Mouse (Mus musculus) hindbrain, embryonic 10.5 days (tissue): ENCODE results near the gene Zfp362. TPM values are rescaled to one million over a fixed set of nuclear protein-coding genes. Genes with fewer than 3 reads are reported as not detected.

Experiments used
- DNase-seq: peaks from one replicate; pipeline ENCODE4 v3.0.0-alpha.2; 2017; ENCODE audit warnings: low spot score
- H3K27ac ChIP-seq: fragments of 300-500 bp; sonication (generic); 2 replicates; pipeline ENCODE4 v1.5.1; 2016; ENCODE audit warnings: mild to moderate bottlenecking, moderate library complexity
- H3K27me3 ChIP-seq: fragments of 300-500 bp; sonication (generic); 2 replicates; pipeline ENCODE4 v1.6.1; 2016; ENCODE audit warnings: mild to moderate bottlenecking; ENCODE audit not compliant: poor library complexity, insufficient read depth, severe bottlenecking
- H3K36me3 ChIP-seq: fragments of 300-500 bp; sonication (generic); 2 replicates; pipeline ENCODE4 v1.6.1; 2016; ENCODE audit warnings: mild to moderate bottlenecking, moderate library complexity
- H3K4me1 ChIP-seq: fragments of 300-500 bp; sonication (generic); replicated peaks from 2 replicates; pipeline ENCODE4 v1.6.1; 2016; ENCODE audit warnings: mild to moderate bottlenecking
- H3K4me3 ChIP-seq: fragments of 300-500 bp; sonication (generic); 2 replicates; pipeline ENCODE4 v1.5.1; 2016; ENCODE audit warnings: mild to moderate bottlenecking, moderate library complexity
- H3K9me3 ChIP-seq: fragments of 300-500 bp; sonication (generic); 2 replicates; pipeline ENCODE4 v1.6.1; 2016; ENCODE audit warnings: mild to moderate bottlenecking, moderate library complexity
- WGBS: fragments of 180-500 bp; shearing (Covaris S2); methylation state at CpG from one replicate; pipeline ENCODE4 v1.1.7; 2016; 5-methylcytosine and 5-hydroxymethylcytosine counted together
- polyA plus RNA-seq: library from polyadenylated mRNA; unstranded; fragments of >200 nt; fragmentation: Nextera tagmentation; extraction: Ambion mirVana; gene quantifications from 2 replicates; pipeline ENCODE4 v1.2.1, GENCODE M21; 2016

The Zfp362 gene
- polyA plus RNA-seq, 1 experiment from 2014 or later: 45.3 TPM

- 0 out of 2 replicates have a peak, but pooled peaks cover 2% of the 10 kb centered on the region for H3K27me3 ChIP-seq
- DNase-seq: no peak
- peaks cover 35% of the 10 kb centered on the region for H3K36me3 ChIP-seq
- H3K9me3 ChIP-seq: no peaks in the 10 kb centered on the region
- WGBS: 94% methylated on average over 13 of the region's 13 CpGs
- H3K4me1 ChIP-seq: peaks cover 32% of the 10 kb centered on the region
- no peak overlapping the region for H3K4me3 ChIP-seq
- H3K27ac ChIP-seq: peak overlapping the region; percentile 35; the same call in 1 of the 2 replicates
These were observed 36.1 kb downstream of the Zfp362 start for GRCm38 (mm10) chr4:128769569-128770355.

- Histone ChIP-seq H3K4me3 (no peak overlapping the region), H3K4me1 (peaks cover 32% of the 10 kb centered on the region), H3K27me3 (0 out of 2 replicates have a peak, but pooled peaks cover 2% of the 10 kb centered on the region), H3K36me3 (peaks cover 19% of the 10 kb centered on the region), H3K27ac (no peak overlapping the region), H3K9me3 (peaks cover 6% of the 10 kb centered on the region)
- WGBS: 85% methylated on average over 13 of the region's 13 CpGs
- no peak for DNase-seq
These were observed 37.7 kb downstream of the Zfp362 start for GRCm38 (mm10) chr4:128768120-128768519.

GRCm38 (mm10) chr4:128766929-128767328 is 38.9 kb downstream of the Zfp362 start:
- Histone ChIP-seq H3K9me3 (peaks cover 11% of the 10 kb centered on the region), H3K27me3 (0 out of 2 replicates have a peak, but pooled peaks cover 2% of the 10 kb centered on the region), H3K36me3 (peaks cover 7% of the 10 kb centered on the region), H3K4me1 (peaks cover 32% of the 10 kb centered on the region), H3K4me3 (no peak overlapping the region), H3K27ac (no peak overlapping the region)
- WGBS: 91% methylated on average over 20 of the region's 20 CpGs
- no peak for DNase-seq

- Histone ChIP-seq H3K4me3 (no peak overlapping the region), H3K4me1 (peaks cover 11% of the 10 kb centered on the region), H3K36me3 (peaks cover 10% of the 10 kb centered on the region), H3K27me3 (no peaks in the 10 kb centered on the region), H3K27ac (no peak overlapping the region), H3K9me3 (peaks cover 11% of the 10 kb centered on the region)
- no peak for DNase-seq
- 92% methylated on average over 6 of the region's 6 CpGs for WGBS
These were observed 45.8 kb downstream of the Zfp362 start for GRCm38 (mm10) chr4:128760029-128760428.

- Histone ChIP-seq H3K27me3 (no peaks in the 10 kb centered on the region), H3K4me1 (peaks cover 13% of the 10 kb centered on the region), H3K4me3 (no peak overlapping the region), H3K27ac (no peak overlapping the region), H3K9me3 (peaks cover 11% of the 10 kb centered on the region), H3K36me3 (peaks cover 17% of the 10 kb centered on the region)
- 85% methylated on average over 5 of the region's 5 CpGs for WGBS
- no peak for DNase-seq
These were observed 46.6 kb downstream of the Zfp362 start for GRCm38 (mm10) chr4:128759214-128759613.

GRCm38 (mm10) chr4:128755900-128756299 is 49.9 kb downstream of the Zfp362 start:
- no peak for DNase-seq
- H3K36me3 ChIP-seq: peaks cover 50% of the 10 kb centered on the region
- peak overlapping the region; percentile 19; the same call in 1 of the 2 replicates for H3K27ac ChIP-seq
- H3K4me3 ChIP-seq: no peak overlapping the region
- H3K4me1 ChIP-seq: peaks cover 13% of the 10 kb centered on the region
- no peaks in the 10 kb centered on the region for H3K27me3 ChIP-seq
- WGBS: 80% methylated on average over 7 of the region's 7 CpGs
- no peaks in the 10 kb centered on the region for H3K9me3 ChIP-seq

GRCm38 (mm10) chr4:128755064-128755463 is 50.8 kb downstream of the Zfp362 start, which contains the start of gene A3galt2:
Gene A3galt2, plus strand, starts transcription at chr4:128755364.
- WGBS: 80% methylated on average over 3 of the region's 3 CpGs
- H3K4me3 ChIP-seq: no peak within 1 kb of the TSS
- H3K9me3 ChIP-seq: no peaks in the 10 kb centered on the region
- H3K27ac ChIP-seq: peak within 1 kb of the TSS; percentile 19; the same call in 1 of the 2 replicates
- H3K36me3 ChIP-seq: peaks cover 58% of the 10 kb centered on the region
- peaks cover 13% of the 10 kb centered on the region for H3K4me1 ChIP-seq
- no peak for DNase-seq
- H3K27me3 ChIP-seq: no peaks in the 10 kb centered on the region

GRCm38 (mm10) chr4:128753571-128753970 is 52.3 kb downstream of the Zfp362 start:
- H3K27ac ChIP-seq: no peak overlapping the region

GRCm38 (mm10) chr4:128752031-128752757 is 53.7 kb downstream of the Zfp362 start:
- DNase-seq: no peak
- no peaks in the 10 kb centered on the region for H3K27me3 ChIP-seq
- no peak overlapping the region for H3K4me3 ChIP-seq
- H3K27ac ChIP-seq: no peak overlapping the region
- H3K36me3 ChIP-seq: peaks cover 87% of the 10 kb centered on the region
- WGBS: 92% methylated on average over 13 of the region's 13 CpGs
- no peaks in the 10 kb centered on the region for H3K9me3 ChIP-seq
- peaks cover 13% of the 10 kb centered on the region for H3K4me1 ChIP-seq

More at GRCm38 (mm10) chr4:128753571-128753970, 52.3 kb downstream of the Zfp362 start:
- Histone ChIP-seq H3K9me3 (no peaks in the 10 kb centered on the region), H3K36me3 (peaks cover 73% of the 10 kb centered on the region), H3K27me3 (no peaks in the 10 kb centered on the region), H3K4me3 (no peak overlapping the region), H3K4me1 (peaks cover 13% of the 10 kb centered on the region)
- 94% methylated on average over 7 of the region's 7 CpGs for WGBS
- no peak for DNase-seq

- peaks cover 98% of the 10 kb centered on the region for H3K36me3 ChIP-seq
- H3K4me3 ChIP-seq: no peak overlapping the region
- 68% methylated on average over 5 of the region's 5 CpGs for WGBS
- H3K27ac ChIP-seq: no peak overlapping the region
- no peaks in the 10 kb centered on the region for H3K27me3 ChIP-seq
- H3K9me3 ChIP-seq: no peaks in the 10 kb centered on the region
- DNase-seq: no peak
- H3K4me1 ChIP-seq: peaks cover 12% of the 10 kb centered on the region
These were observed 54.8 kb downstream of the Zfp362 start for GRCm38 (mm10) chr4:128751006-128751405.

GRCm38 (mm10) chr4:128748309-128748708 is 57.5 kb downstream of the Zfp362 start:
- H3K4me3 ChIP-seq: no peak overlapping the region
- peak overlapping the region; percentile 16; the same call in 1 of the 2 replicates for H3K27ac ChIP-seq
- DNase-seq: no peak
- H3K36me3 ChIP-seq: peaks cover 100% of the 10 kb centered on the region
- no peaks in the 10 kb centered on the region for H3K27me3 ChIP-seq
- 92% methylated on average over 7 of the region's 7 CpGs for WGBS
- peaks cover under 1% of the 10 kb centered on the region; the same call in 1 of the 2 replicates for H3K4me1 ChIP-seq
- H3K9me3 ChIP-seq: no peaks in the 10 kb centered on the region

- Histone ChIP-seq H3K4me1 (peaks cover 6% of the 10 kb centered on the region), H3K27me3 (no peaks in the 10 kb centered on the region), H3K9me3 (no peaks in the 10 kb centered on the region), H3K36me3 (peaks cover 100% of the 10 kb centered on the region), H3K27ac (no peak overlapping the region), H3K4me3 (no peak overlapping the region)
- 93% methylated on average over 22 of the region's 22 CpGs for WGBS
- DNase-seq: no peak
These were observed 58.1 kb downstream of the Zfp362 start for GRCm38 (mm10) chr4:128747614-128748270.
